Mouse (Mus musculus) heart, postnatal 0 days (tissue): ENCODE results near the gene Olfr1170. TPM values are rescaled to one million over a fixed set of nuclear protein-coding genes. Genes with fewer than 3 reads are reported as not detected.

Source experiments
- ATAC-seq: fragments of 200-750 bp; cut with Nextera tagmentation; 2 replicates; pipeline ENCODE4 v1.8.0; 2017; ENCODE audit warnings: low read depth, moderate number of reproducible peaks, moderate library complexity; ENCODE audit not compliant: insufficient read depth
- DNase-seq: peaks from one replicate; pipeline ENCODE4 v3.0.0-alpha.2; 2016; ENCODE audit warnings: low spot score
- H3K27ac ChIP-seq: fragments of 300-500 bp; sonication (generic); 2 replicates; pipeline ENCODE4 v1.5.1; 2014; ENCODE audit warnings: low read depth, mild to moderate bottlenecking
- H3K27me3 ChIP-seq: fragments of 300-500 bp; sonication (generic); 2 replicates; pipeline ENCODE4 v1.6.1; 2014; ENCODE audit warnings: low read length, mixed read lengths; ENCODE audit not compliant: control insufficient read depth, insufficient read depth
- H3K36me3 ChIP-seq: fragments of 300-500 bp; sonication (generic); replicated peaks from 2 replicates; pipeline ENCODE4 v1.6.1; 2014; ENCODE audit warnings: low read length, mixed read lengths; ENCODE audit not compliant: control insufficient read depth, insufficient read depth
- H3K4me1 ChIP-seq: fragments of 300-500 bp; sonication (generic); 2 replicates; pipeline ENCODE4 v1.6.1; 2014; ENCODE audit warnings: antibody characterized with exemption; ENCODE audit not compliant: control insufficient read depth, insufficient read depth
- H3K4me2 ChIP-seq: fragments of 300-500 bp; sonication (generic); 2 replicates; pipeline ENCODE4 v1.6.1; 2014; ENCODE audit warnings: low read depth, mild to moderate bottlenecking, low read length, moderate library complexity
- H3K4me3 ChIP-seq: fragments of 300-500 bp; sonication (generic); 2 replicates; pipeline ENCODE4 v1.5.1; 2014; ENCODE audit warnings: low read depth, low read length
- H3K9ac ChIP-seq: fragments of 300-500 bp; sonication (generic); replicated peaks from 2 replicates; pipeline ENCODE4 v1.6.1; 2014; ENCODE audit warnings: low read depth, low read length, mixed read lengths
- H3K9me3 ChIP-seq: fragments of 300-500 bp; sonication (generic); replicated peaks from 2 replicates; pipeline ENCODE4 v1.6.1; 2016; ENCODE audit warnings: low read length; ENCODE audit not compliant: control insufficient read depth
- CTCF ChIP-seq: IDR thresholded peaks from 2 replicates; pipeline ENCODE4 v1.5.1; 2016; ENCODE audit warnings: antibody characterized with exemption, control low read depth, low read depth
- EP300 ChIP-seq: IDR thresholded peaks from 2 replicates; pipeline ENCODE4 v1.6.1; 2016; ENCODE audit warnings: antibody characterized with exemption, low read depth
- WGBS: fragments of 180-500 bp; shearing (Covaris S2); extraction: QIAGEN DNeasy Blood & Tissue Kit; methylation state at CpG from one replicate; pipeline ENCODE4 v1.1.7; 2014; 5-methylcytosine and 5-hydroxymethylcytosine counted together
- polyA plus RNA-seq: library from polyadenylated mRNA; unstranded; fragments of >200 nt; fragmentation: Nextera tagmentation; extraction: Ambion mirVana; gene quantifications from 2 replicates; pipeline ENCODE4 v1.2.1, GENCODE M21; 2015
- total RNA-seq: library from RNA; depleted of rRNA; stranded (reverse); fragments of >200 nt; gene quantifications from 2 replicates; pipeline ENCODE4 v1.2.3, GENCODE M21; 2014; ENCODE audit warnings: low replicate concordance; rRNA removed

The Olfr1170 gene
- total RNA-seq = not detected in 2 replicates
- polyA plus RNA-seq = not detected in 2 replicates

- H3K27me3 ChIP-seq = no peaks in the 10 kb centered on the region
- H3K4me3 ChIP-seq = no peak within 1 kb of the TSS
- 66% methylated on average over 1 of the region's 1 CpGs for WGBS
- no peaks in the 10 kb centered on the region for H3K4me1 ChIP-seq
- ATAC-seq (no peak), DNase-seq (no peak)
- H3K9me3 ChIP-seq = no peaks in the 10 kb centered on the region
- no peaks in the 10 kb centered on the region for H3K36me3 ChIP-seq
- H3K9ac ChIP-seq = no peak within 1 kb of the TSS
- TF ChIP-seq CTCF (no peak), EP300 (no peak)
- no peak within 1 kb of the TSS for H3K27ac ChIP-seq
- H3K4me2 ChIP-seq = no peak within 1 kb of the TSS
Observed at GRCm38 (mm10) chr2:88228234-88228633, at the start of gene Olfr1170. TSS of gene Olfr1170 (minus strand) at chr2:88228334.

GRCm38 (mm10) chr2:88220784-88221183 lies 7.3 kb downstream of the Olfr1170 start:
- ATAC-seq = no peak

GRCm38 (mm10) chr2:88181580-88181979 lies 46.6 kb downstream of the Olfr1170 start, which contains the start of gene Olfr1168:
TSS of gene Olfr1168 (plus strand) at chr2:88181880.
- DNase-seq (no peak), ATAC-seq (no peak)
- Histone ChIP-seq H3K4me3 (no peak within 1 kb of the TSS), H3K4me2 (no peak within 1 kb of the TSS), H3K9ac (no peak within 1 kb of the TSS), H3K36me3 (no peaks in the 10 kb centered on the region), H3K4me1 (no peaks in the 10 kb centered on the region), H3K27me3 (no peaks in the 10 kb centered on the region), H3K9me3 (no peaks in the 10 kb centered on the region), H3K27ac (no peak within 1 kb of the TSS)
- TF ChIP-seq EP300 (no peak), CTCF (no peak)
- 65% methylated on average over 2 of the region's 2 CpGs for WGBS

More at GRCm38 (mm10) chr2:88220784-88221183, 7.3 kb downstream of the Olfr1170 start:
- H3K9me3 ChIP-seq = no peaks in the 10 kb centered on the region; the same call in 1 of the 2 replicates
- no peaks in the 10 kb centered on the region for H3K4me1 ChIP-seq
- WGBS = 84% methylated on average over 1 of the region's 1 CpGs
- no peaks in the 10 kb centered on the region for H3K27me3 ChIP-seq
- H3K27ac ChIP-seq = no peak overlapping the region
- no peak for TF ChIP-seq EP300
- no peak for TF ChIP-seq CTCF
- H3K4me2 ChIP-seq = no peak overlapping the region
- H3K36me3 ChIP-seq = no peaks in the 10 kb centered on the region
- no peak for DNase-seq
- H3K4me3 ChIP-seq = no peak overlapping the region
- no peak overlapping the region for H3K9ac ChIP-seq

Other genes with a start within 250 kb of the Olfr1170 start
- gene Olfr1158, start 238.2 kb downstream of the Olfr1170 start, total RNA-seq = not detected in 2 replicates
- not detected in 2 replicates for gene Olfr1158, start 238.2 kb downstream of the Olfr1170 start, polyA plus RNA-seq
- gene Olfr1160, start 220.1 kb downstream of the Olfr1170 start, total RNA-seq = not detected in 2 replicates
- not detected in 2 replicates for gene Olfr1160, start 220.1 kb downstream of the Olfr1170 start, polyA plus RNA-seq
- not detected in 2 replicates for gene Olfr1161, start 205.6 kb downstream of the Olfr1170 start, total RNA-seq
- gene Olfr1161, start 205.6 kb downstream of the Olfr1170 start, polyA plus RNA-seq = not detected in 2 replicates
- gene Olfr73, start 190.6 kb downstream of the Olfr1170 start, total RNA-seq = not detected in 2 replicates
- not detected in 2 replicates for gene Olfr73, start 190.6 kb downstream of the Olfr1170 start, polyA plus RNA-seq
- gene Olfr1162, start 177.2 kb downstream of the Olfr1170 start, total RNA-seq = not detected in 2 replicates
- gene Olfr1162, start 177.2 kb downstream of the Olfr1170 start, polyA plus RNA-seq = not detected in 2 replicates
- not detected in 2 replicates for gene Olfr1163, start 156.5 kb downstream of the Olfr1170 start, total RNA-seq
- not detected in 2 replicates for gene Olfr1163, start 156.5 kb downstream of the Olfr1170 start, polyA plus RNA-seq
- not detected in 2 replicates for gene Olfr1164, start 134.4 kb downstream of the Olfr1170 start, total RNA-seq
- gene Olfr1164, start 134.4 kb downstream of the Olfr1170 start, polyA plus RNA-seq = not detected in 2 replicates
- gene Olfr1166, start 100.1 kb downstream of the Olfr1170 start, total RNA-seq = not detected in 2 replicates
- gene Olfr1166, start 100.1 kb downstream of the Olfr1170 start, polyA plus RNA-seq = not detected in 2 replicates
- gene Olfr1167, start 73.1 kb downstream of the Olfr1170 start, total RNA-seq = not detected in 2 replicates
- not detected in 2 replicates for gene Olfr1167, start 73.1 kb downstream of the Olfr1170 start, polyA plus RNA-seq
- not detected in 2 replicates for gene Olfr1168, start 46.5 kb downstream of the Olfr1170 start, total RNA-seq
- not detected in 2 replicates for gene Olfr1168, start 46.5 kb downstream of the Olfr1170 start, polyA plus RNA-seq
- not detected in 2 replicates for gene Olfr1173, start 51.5 kb upstream of the Olfr1170 start, total RNA-seq
- not detected in 2 replicates for gene Olfr1173, start 51.5 kb upstream of the Olfr1170 start, polyA plus RNA-seq
- gene Olfr1174-ps, start 86.8 kb upstream of the Olfr1170 start, total RNA-seq = not detected in 2 replicates
- not detected in 2 replicates for gene Olfr1174-ps, start 86.8 kb upstream of the Olfr1170 start, polyA plus RNA-seq
- not detected in 2 replicates for gene Olfr1175-ps, start 98.9 kb upstream of the Olfr1170 start, total RNA-seq
- gene Olfr1175-ps, start 98.9 kb upstream of the Olfr1170 start, polyA plus RNA-seq = not detected in 2 replicates
- not detected in 2 replicates for gene Olfr1176, start 108.4 kb upstream of the Olfr1170 start, total RNA-seq
- not detected in 2 replicates for gene Olfr1176, start 108.4 kb upstream of the Olfr1170 start, polyA plus RNA-seq
- gene Olfr1177-ps, start 118.2 kb upstream of the Olfr1170 start, total RNA-seq = not detected in 2 replicates
- gene Olfr1177-ps, start 118.2 kb upstream of the Olfr1170 start, polyA plus RNA-seq = not detected in 2 replicates
- not detected in 2 replicates for gene Olfr1178, start 158.7 kb upstream of the Olfr1170 start, total RNA-seq
- not detected in 2 replicates for gene Olfr1178, start 158.7 kb upstream of the Olfr1170 start, polyA plus RNA-seq
- not detected in 2 replicates for gene Olfr1179, start 178.1 kb upstream of the Olfr1170 start, total RNA-seq
- gene Olfr1179, start 178.1 kb upstream of the Olfr1170 start, polyA plus RNA-seq = not detected in 2 replicates
- not detected in 2 replicates for gene Olfr1180, start 190.8 kb upstream of the Olfr1170 start, total RNA-seq
- gene Olfr1180, start 190.8 kb upstream of the Olfr1170 start, polyA plus RNA-seq = not detected in 2 replicates
- gene Olfr1181, start 197.8 kb upstream of the Olfr1170 start, total RNA-seq = not detected in 2 replicates
- gene Olfr1181, start 197.8 kb upstream of the Olfr1170 start, polyA plus RNA-seq = not detected in 2 replicates
- gene Gm13757, start 220.8 kb upstream of the Olfr1170 start, total RNA-seq = not detected in 2 replicates
- gene Gm13757, start 220.8 kb upstream of the Olfr1170 start, polyA plus RNA-seq = not detected in 2 replicates
- not detected in 2 replicates for gene Olfr1183, start 226.5 kb upstream of the Olfr1170 start, total RNA-seq
- gene Olfr1183, start 226.5 kb upstream of the Olfr1170 start, polyA plus RNA-seq = not detected in 2 replicates